Mouse (Mus musculus) forebrain, embryonic 13.5 days (tissue): ENCODE results near the gene Thbs3. TPM values are rescaled to one million over a fixed set of nuclear protein-coding genes. Genes with fewer than 3 reads are reported as not detected.
"Not testable (repeated sequence)": the region's sequence is repeated elsewhere in the genome, so short reads cannot be mapped to it uniquely, and the experiment has no call there.

Experiments used
- ATAC-seq: fragments of 200-750 bp; cut with Nextera tagmentation; 2 replicates; pipeline ENCODE4 v1.8.0; 2017
- H3K27ac ChIP-seq: fragments of 300-500 bp; sonication (generic); 2 replicates; pipeline ENCODE4 v1.5.1; 2015; ENCODE audit warnings: inconsistent platforms, mild to moderate bottlenecking, moderate library complexity
- H3K27me3 ChIP-seq: fragments of 300-500 bp; sonication (generic); 2 replicates; pipeline ENCODE4 v1.6.1; 2015; ENCODE audit warnings: mild to moderate bottlenecking, inconsistent platforms
- H3K36me3 ChIP-seq: fragments of 300-500 bp; sonication (generic); 2 replicates; pipeline ENCODE4 v1.6.1; 2015; ENCODE audit warnings: mild to moderate bottlenecking, inconsistent platforms; ENCODE audit not compliant: poor library complexity, severe bottlenecking
- H3K4me1 ChIP-seq: fragments of 300-500 bp; sonication (generic); 2 replicates; pipeline ENCODE4 v1.6.1; 2015; ENCODE audit warnings: inconsistent platforms
- H3K4me2 ChIP-seq: fragments of 300-500 bp; sonication (generic); 2 replicates; pipeline ENCODE4 v1.6.1; 2015; ENCODE audit warnings: inconsistent platforms, mild to moderate bottlenecking, moderate library complexity
- H3K4me3 ChIP-seq: fragments of 300-500 bp; sonication (generic); 2 replicates; pipeline ENCODE4 v1.5.1; 2015; ENCODE audit warnings: mild to moderate bottlenecking, inconsistent platforms
- H3K9ac ChIP-seq: fragments of 300-500 bp; sonication (generic); 2 replicates; pipeline ENCODE4 v1.6.1; 2015; ENCODE audit warnings: mild to moderate bottlenecking, inconsistent platforms
- H3K9me3 ChIP-seq: fragments of 300-500 bp; sonication (generic); replicated peaks from 2 replicates; pipeline ENCODE4 v1.6.1; 2016; ENCODE audit warnings: inconsistent platforms
- WGBS: fragments of 180-500 bp; shearing (Covaris S2); methylation state at CpG from one replicate; pipeline ENCODE4 v1.1.7; 2015; 5-methylcytosine and 5-hydroxymethylcytosine counted together
- polyA plus RNA-seq: library from polyadenylated mRNA; unstranded; fragments of >200 nt; fragmentation: Nextera tagmentation; extraction: Ambion mirVana; gene quantifications from 2 replicates; pipeline ENCODE4 v1.2.1, GENCODE M21; 2015

Thbs3 gene
- polyA plus RNA-seq, 1 experiment from 2014 or later, result 79.2 TPM

DNA sequence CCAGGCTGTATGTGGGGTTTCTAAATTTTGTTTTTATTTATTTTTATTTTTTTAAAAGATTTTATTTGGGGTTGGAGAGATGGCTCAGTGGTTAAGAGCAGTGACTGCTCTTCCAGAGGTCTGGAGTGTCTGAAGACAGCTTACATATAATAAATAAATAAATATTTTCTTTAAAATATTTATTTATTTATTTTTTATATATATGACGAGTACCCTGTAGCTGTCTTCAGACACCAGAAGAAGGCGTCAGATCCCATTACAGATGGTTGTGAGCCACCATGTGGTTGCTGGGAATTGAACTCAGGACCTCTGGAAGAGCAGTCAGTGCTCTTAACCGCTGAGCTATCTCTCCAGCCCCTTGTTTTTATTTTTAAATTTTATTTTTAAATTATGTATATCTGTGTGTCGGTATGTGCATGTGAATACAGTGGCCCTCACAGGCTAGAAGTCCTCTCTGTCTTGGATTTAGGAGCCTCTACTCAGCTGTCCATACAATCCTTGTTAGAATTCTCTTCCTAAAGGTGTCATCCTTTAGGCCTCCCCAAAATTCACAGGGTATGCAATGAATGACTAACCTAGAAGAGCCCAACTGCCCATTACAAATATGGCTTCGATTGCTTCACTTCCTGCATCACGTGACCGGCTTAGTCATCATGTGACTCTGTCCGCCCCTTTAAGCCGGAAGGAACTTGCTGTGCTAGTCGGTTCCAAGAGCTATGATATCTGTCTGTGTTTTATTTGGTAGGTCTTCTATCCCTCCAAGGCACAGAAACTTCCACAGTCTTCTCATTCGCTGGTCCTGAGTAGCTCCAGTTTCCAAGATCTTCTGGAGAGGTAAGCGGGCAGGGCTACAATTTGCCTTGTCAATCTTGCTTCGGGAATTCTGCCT, 12.5 kb upstream of the Thbs3 start, which contains the start of gene Gba:
Gene Gba (plus strand): TSS at position 676 of the 889 bp plus-strand sequence.
- no peak within 1 kb of the TSS for H3K27ac ChIP-seq
- no peaks in the 10 kb centered on the region for H3K27me3 ChIP-seq
- peak within 1 kb of the TSS; percentile 63 for H3K4me2 ChIP-seq
- H3K4me1 ChIP-seq, result peaks cover 5% of the 10 kb centered on the region
- no peaks in the 10 kb centered on the region for H3K9me3 ChIP-seq
- H3K36me3 ChIP-seq, result peaks cover 33% of the 10 kb centered on the region
- WGBS, result 27% methylated on average over 13 of the region's 13 CpGs
- ATAC-seq, result peak; percentile 90
- peak within 1 kb of the TSS; percentile 60 for H3K4me3 ChIP-seq
- peak within 1 kb of the TSS; percentile 71 for H3K9ac ChIP-seq

DNA sequence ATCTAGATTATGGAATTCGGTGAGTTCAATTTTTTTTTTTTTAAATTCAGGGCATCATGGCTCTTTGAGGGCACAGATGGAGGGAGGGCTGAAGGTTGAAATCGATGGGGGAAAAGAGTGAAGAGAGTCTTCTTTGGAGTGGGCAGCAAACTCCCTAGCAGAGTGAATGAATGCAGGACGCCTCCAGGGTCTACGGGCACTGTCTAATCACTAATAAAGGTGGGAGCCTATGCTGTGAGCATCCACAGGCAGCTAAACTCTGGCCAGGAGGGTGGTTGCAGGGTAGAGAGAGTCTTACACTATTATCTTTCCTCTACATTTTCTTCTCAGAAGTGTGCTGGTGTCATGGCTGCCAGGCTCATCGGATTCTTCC, 11.9 kb upstream of the Thbs3 start:
- peaks cover 5% of the 10 kb centered on the region for H3K4me1 ChIP-seq
- H3K4me2 ChIP-seq, result peak overlapping the region; percentile 63
- peaks cover 39% of the 10 kb centered on the region for H3K36me3 ChIP-seq
- WGBS, result 44% methylated on average over 5 of the region's 5 CpGs
- peak overlapping the region; percentile 60 for H3K4me3 ChIP-seq
- no peak overlapping the region for H3K27ac ChIP-seq
- no peaks in the 10 kb centered on the region for H3K27me3 ChIP-seq
- H3K9ac ChIP-seq, result peak overlapping the region; percentile 71
- ATAC-seq, result peak; percentile 33
- no peaks in the 10 kb centered on the region for H3K9me3 ChIP-seq

DNA sequence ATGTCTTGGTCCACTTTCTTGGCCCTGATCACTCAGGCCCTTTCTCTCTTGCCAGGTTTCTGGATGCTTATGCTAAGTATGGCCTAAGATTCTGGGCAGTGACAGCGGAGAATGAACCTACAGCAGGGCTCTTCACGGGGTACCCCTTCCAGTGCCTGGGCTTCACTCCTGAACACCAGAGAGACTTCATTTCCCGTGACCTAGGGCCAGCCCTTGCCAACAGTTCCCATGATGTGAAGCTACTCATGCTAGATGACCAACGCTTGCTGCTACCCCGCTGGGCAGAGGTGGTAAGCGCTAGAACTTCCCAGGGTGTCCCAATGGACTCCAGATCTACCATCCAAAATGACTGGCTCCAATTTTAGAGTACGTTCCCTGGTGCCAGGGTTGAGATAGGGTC, 8.9 kb upstream of the Thbs3 start:
- Histone ChIP-seq H3K9me3 (no peaks in the 10 kb centered on the region), H3K4me3 (no peak overlapping the region), H3K27me3 (no peaks in the 10 kb centered on the region), H3K9ac (no peak overlapping the region), H3K4me1 (peaks cover 5% of the 10 kb centered on the region), H3K36me3 (peaks cover 69% of the 10 kb centered on the region), H3K4me2 (no peak overlapping the region), H3K27ac (no peak overlapping the region)
- WGBS, result 95% methylated on average over 7 of the region's 7 CpGs
- ATAC-seq, result no peak

DNA sequence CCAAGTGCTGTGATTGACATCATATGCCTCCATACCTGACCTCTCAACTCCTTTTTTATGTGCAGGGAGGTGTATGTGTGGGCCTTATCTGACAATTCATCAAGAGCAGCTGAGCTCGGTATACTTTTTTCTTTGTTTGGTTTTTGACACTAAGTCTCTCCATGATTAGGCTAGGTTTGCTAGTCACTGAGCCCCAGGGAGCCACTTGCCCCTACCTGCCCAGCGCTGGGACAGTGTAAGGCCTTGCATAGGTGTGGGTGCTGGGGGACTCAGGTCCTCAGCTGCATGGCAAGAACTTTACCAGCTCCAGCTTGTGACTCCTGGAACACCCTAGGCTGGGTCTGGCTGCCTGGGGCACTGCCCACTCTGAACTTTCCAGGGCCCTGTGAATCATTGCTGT, 8.3 kb upstream of the Thbs3 start:
- 98% methylated on average over 2 of the region's 2 CpGs for WGBS
- Histone ChIP-seq H3K9ac (no peak overlapping the region), H3K4me2 (no peak overlapping the region), H3K4me3 (no peak overlapping the region), H3K36me3 (peaks cover 70% of the 10 kb centered on the region), H3K4me1 (peaks cover 5% of the 10 kb centered on the region), H3K9me3 (no peaks in the 10 kb centered on the region), H3K27me3 (no peaks in the 10 kb centered on the region), H3K27ac (no peak overlapping the region)
- ATAC-seq, result no peak

DNA sequence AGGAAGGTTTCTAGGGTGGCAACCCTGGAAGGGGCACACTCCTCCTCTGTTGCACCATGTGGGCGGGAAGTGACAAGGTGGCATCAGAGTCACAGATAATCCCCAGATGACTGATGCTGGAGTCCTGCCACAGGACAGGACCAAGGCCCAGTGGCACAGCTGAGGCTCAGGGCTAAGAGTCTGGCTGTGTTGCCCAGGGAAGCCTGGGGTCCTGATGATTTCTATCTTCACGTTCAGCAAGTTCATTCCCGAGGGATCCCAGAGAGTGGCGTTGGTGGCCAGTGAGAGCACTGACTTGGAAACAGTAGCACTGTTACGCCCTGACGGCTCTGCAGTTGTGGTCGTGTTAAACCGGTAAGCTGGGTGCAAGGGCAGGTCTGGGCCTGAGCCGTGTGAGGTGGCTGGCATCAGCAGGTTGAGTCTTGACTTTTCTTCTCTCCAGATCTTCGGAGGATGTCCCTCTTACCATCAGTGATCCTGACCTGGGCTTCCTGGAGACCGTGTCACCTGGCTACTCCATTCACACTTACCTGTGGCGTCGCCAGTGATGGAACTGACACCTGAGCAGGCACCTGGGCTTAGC, 6.8 kb upstream of the Thbs3 start:
- 91% methylated on average over 13 of the region's 13 CpGs for WGBS
- H3K27me3 ChIP-seq, result no peaks in the 10 kb centered on the region
- H3K9ac ChIP-seq, result no peak overlapping the region
- H3K4me1 ChIP-seq, result peaks cover 12% of the 10 kb centered on the region
- H3K4me3 ChIP-seq, result no peak overlapping the region
- no peaks in the 10 kb centered on the region for H3K9me3 ChIP-seq
- no peak overlapping the region for H3K27ac ChIP-seq
- ATAC-seq, result no peak
- H3K36me3 ChIP-seq, result peaks cover 70% of the 10 kb centered on the region
- H3K4me2 ChIP-seq, result no peak overlapping the region

DNA sequence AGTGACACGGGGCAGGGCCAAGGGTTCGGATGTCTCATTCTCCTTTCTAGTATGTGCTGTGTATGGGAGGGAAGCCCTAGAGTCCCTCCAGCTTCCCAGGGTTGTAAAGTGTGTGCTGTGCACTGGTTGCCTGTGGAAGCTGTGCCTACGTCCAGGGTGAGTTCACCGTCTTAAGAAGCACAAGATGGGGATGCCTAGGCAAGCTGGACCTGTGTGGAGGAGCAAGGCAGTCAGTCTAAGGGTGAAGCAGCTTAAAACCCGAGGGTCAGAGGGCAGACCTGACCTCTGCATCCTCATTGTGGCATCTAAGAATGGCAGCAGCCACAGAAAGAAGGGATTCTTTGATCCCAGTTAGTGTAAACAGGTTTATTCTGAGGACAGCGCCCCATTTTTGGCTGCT, 6.2 kb upstream of the Thbs3 start:
- no peaks in the 10 kb centered on the region for H3K27me3 ChIP-seq
- no peak overlapping the region for H3K4me3 ChIP-seq
- no peak overlapping the region for H3K4me2 ChIP-seq
- WGBS, result 85% methylated on average over 6 of the region's 6 CpGs
- H3K27ac ChIP-seq, result no peak overlapping the region
- no peak for ATAC-seq
- no peaks in the 10 kb centered on the region for H3K9me3 ChIP-seq
- no peak overlapping the region for H3K9ac ChIP-seq
- peaks cover 70% of the 10 kb centered on the region for H3K36me3 ChIP-seq
- peaks cover 10% of the 10 kb centered on the region for H3K4me1 ChIP-seq

DNA sequence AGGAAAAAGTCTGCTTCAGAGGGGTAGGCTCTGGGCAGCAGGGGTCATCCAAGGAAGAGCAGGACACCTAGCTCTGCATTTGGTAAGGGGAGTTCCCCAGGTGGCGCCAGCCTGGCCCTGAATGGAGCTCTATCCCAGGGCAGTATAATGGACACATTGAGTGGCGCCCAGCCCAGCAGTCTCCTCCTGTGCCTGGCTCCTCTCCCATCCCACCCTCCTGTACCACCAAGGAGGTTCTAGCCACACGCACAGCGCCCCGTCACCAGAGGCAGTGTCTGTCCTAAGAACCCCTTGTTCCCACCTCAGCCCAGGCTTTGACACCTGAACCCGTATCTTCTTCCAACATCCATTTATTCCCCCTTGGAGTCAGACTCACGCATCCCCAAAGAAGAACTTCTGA, 5.2 kb upstream of the Thbs3 start:
- no peaks in the 10 kb centered on the region for H3K27me3 ChIP-seq
- no peak overlapping the region for H3K9ac ChIP-seq
- ATAC-seq, result no peak
- no peak overlapping the region for H3K4me2 ChIP-seq
- H3K4me1 ChIP-seq, result peaks cover 13% of the 10 kb centered on the region
- no peak overlapping the region for H3K27ac ChIP-seq
- 93% methylated on average over 7 of the region's 7 CpGs for WGBS
- H3K4me3 ChIP-seq, result no peak overlapping the region
- H3K9me3 ChIP-seq, result no peaks in the 10 kb centered on the region
- H3K36me3 ChIP-seq, result peaks cover 62% of the 10 kb centered on the region

DNA sequence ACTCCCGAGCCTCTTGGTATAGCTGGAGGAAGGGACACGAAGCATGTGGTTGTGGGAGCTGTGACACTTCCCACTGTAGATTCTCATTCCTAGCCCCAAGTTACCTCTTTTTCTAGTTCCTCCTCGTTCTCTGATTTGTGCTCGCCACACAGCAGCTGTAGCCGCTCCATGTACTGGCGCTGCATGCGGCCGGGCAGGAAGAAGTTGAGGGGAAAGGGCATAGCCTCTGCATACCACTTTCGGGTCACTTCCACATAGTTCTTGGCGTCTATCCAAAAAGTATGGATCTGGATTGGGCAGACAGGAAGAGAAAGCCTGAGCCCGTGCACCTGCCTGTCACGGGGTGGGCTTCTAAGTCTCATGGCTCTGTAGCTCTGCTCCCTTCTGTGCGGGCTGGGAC, 4.8 kb upstream of the Thbs3 start:
- H3K4me1 ChIP-seq, result peaks cover 18% of the 10 kb centered on the region
- no peak overlapping the region for H3K4me2 ChIP-seq
- peaks cover 57% of the 10 kb centered on the region for H3K36me3 ChIP-seq
- 92% methylated on average over 13 of the region's 13 CpGs for WGBS
- no peaks in the 10 kb centered on the region for H3K9me3 ChIP-seq
- H3K27ac ChIP-seq, result no peak overlapping the region
- H3K9ac ChIP-seq, result no peak overlapping the region
- no peaks in the 10 kb centered on the region for H3K27me3 ChIP-seq
- no peak overlapping the region for H3K4me3 ChIP-seq
- no peak for ATAC-seq

DNA sequence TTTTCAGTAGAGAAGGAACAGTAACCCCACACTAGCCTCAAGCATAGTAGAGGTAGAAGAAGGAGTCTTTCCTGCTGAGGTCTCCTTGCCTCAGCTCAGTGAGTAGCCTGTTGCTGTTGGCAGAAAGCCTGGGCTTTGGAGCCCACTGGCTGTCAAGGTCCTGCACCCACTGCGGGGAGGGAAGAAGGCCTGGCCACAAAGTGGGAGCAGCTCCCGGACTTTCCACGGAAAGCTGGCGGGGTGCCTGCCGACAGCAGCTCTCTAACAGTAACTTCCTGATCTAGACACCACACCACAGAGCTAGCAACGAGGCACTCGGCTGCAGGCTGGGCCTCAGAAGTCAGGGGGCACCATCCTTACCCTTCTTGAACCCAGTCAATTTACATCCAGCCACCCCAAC, 4.2 kb upstream of the Thbs3 start:
- no peak overlapping the region for H3K9ac ChIP-seq
- H3K36me3 ChIP-seq, result peaks cover 52% of the 10 kb centered on the region
- peaks cover 23% of the 10 kb centered on the region for H3K4me1 ChIP-seq
- H3K4me3 ChIP-seq, result no peak overlapping the region
- H3K27me3 ChIP-seq, result no peaks in the 10 kb centered on the region
- 88% methylated on average over 7 of the region's 7 CpGs for WGBS
- no peak overlapping the region for H3K4me2 ChIP-seq
- H3K9me3 ChIP-seq, result no peaks in the 10 kb centered on the region
- ATAC-seq, result no peak
- H3K27ac ChIP-seq, result no peak overlapping the region

DNA sequence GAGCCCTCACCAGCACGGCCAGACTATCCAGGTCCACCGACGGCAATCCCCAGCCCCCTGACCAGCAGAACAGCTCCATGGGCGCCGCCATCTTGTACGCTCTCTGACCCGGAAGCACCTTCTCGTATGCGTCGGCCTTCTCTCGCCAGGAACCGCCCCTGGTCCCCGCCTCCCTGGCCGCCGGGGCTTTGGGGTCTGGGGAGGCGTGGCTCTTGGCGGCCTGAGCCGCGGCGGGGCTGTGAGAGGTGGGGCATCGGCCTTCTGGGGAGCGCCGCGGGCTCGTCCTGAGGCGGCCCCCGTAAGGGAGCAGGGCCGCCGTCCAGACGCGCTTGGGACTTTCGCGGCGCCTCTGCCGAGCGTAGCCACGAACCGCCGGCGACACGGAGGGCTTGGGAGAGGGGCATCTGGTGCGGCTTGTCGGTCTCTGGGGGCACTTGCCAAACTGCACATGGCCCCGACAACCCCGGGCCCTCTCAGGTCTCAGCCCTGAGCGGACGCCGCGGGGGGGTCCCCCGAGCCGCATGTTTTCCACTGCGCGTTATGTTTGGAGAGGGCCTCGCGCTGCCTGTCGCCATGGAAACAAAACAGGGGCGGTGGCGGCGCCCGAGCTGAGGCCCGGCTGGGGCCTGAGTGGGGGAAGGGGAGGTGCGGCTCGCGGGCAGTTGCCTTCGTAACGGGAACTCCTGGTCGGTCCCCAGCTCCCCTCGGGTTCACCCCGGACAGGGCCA, 1.0 kb upstream of the Thbs3 start:
- Histone ChIP-seq H3K4me3 (peak overlapping the region; percentile 72), H3K4me1 (peaks cover 50% of the 10 kb centered on the region), H3K36me3 (peaks cover 32% of the 10 kb centered on the region), H3K9ac (peak overlapping the region; percentile 76), H3K9me3 (no peaks in the 10 kb centered on the region), H3K27me3 (no peaks in the 10 kb centered on the region), H3K27ac (peak overlapping the region; percentile 97), H3K4me2 (peak overlapping the region; percentile 70)
- ATAC-seq, result peak; percentile 86
- WGBS, result under 1% methylated on average over 63 of the region's 69 CpGs

DNA sequence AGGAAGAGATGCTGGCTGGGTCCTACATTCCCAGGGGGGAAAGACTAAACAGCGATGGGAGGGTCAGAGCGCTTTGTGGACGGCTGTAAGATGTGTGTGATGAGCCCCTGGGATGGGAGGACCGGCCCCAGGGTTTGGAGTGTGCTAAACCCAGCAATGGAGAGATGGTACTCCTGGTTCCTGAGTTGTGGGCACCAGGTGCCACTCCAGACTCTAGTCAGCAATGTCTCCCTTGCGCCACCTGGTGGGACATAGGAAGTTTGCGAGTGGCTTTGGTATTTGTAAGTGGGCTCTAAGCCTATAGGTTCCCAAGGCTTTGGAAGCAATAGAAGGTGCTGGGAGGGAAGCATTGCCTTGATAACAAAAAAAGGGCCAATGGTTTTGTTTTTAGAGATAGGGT, 873 bp downstream of the Thbs3 start:
- peak; percentile 39 for ATAC-seq
- peak overlapping the region; percentile 72 for H3K4me3 ChIP-seq
- H3K27me3 ChIP-seq, result no peaks in the 10 kb centered on the region
- peaks cover 23% of the 10 kb centered on the region; the same call in 1 of the 2 replicates for H3K36me3 ChIP-seq
- 0% methylated on average over 6 of the region's 6 CpGs for WGBS
- peaks cover 62% of the 10 kb centered on the region for H3K4me1 ChIP-seq
- peak overlapping the region; percentile 97 for H3K27ac ChIP-seq
- peak overlapping the region; percentile 76 for H3K9ac ChIP-seq
- H3K9me3 ChIP-seq, result no peaks in the 10 kb centered on the region
- H3K4me2 ChIP-seq, result peak overlapping the region; percentile 70

DNA sequence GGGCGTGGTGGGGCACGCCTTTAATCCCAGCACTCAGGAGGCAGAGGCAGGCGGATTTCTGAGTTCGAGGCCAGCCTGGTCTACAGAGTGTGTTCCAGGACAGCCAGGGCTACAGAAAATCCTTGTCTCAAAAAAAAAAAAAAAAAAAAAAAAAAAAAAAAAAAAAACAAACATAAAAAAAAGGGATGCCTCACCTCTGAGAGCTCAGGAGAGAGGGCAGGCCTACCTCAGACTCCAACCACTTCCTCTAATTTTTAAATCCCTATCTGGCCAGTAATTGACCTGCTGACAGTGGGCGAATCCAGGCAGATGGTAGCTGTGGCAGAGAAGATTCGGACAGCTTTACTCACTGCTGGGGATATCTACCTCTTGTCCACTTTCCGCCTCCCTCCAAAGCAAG, 1.4 kb downstream of the Thbs3 start:
- H3K4me1 ChIP-seq, result peaks cover 68% of the 10 kb centered on the region
- not testable (repeated sequence) for ATAC-seq, H3K9me3 ChIP-seq, H3K27me3 ChIP-seq
- peak overlapping the region; percentile 97; the same call in 1 of the 2 replicates for H3K27ac ChIP-seq
- WGBS, result 69% methylated on average over 7 of the region's 7 CpGs
- peak overlapping the region; percentile 76; the same call in 1 of the 2 replicates for H3K9ac ChIP-seq
- 0 out of 2 replicates have a peak overlapping the region, but pooled peaks have one; percentile 72 for H3K4me3 ChIP-seq
- H3K4me2 ChIP-seq, result peak overlapping the region; percentile 70; the same call in 1 of the 2 replicates
- peaks cover 25% of the 10 kb centered on the region for H3K36me3 ChIP-seq
